Mouse (Mus musculus): ENCODE results near the gene Ppp1r18. TPM values are rescaled to one million over a fixed set of nuclear protein-coding genes. Genes with fewer than 3 reads are reported as not detected.

The Ppp1r18 gene
- polyA plus RNA-seq, 1 experiment = 17.8 TPM

- WGBS = 92% methylated on average over 3 of the region's 3 CpGs
- Histone ChIP-seq H3K4me3 (ENCODE audit: insufficient read depth, low read depth, low read length) (no peak overlapping the region), H3K27ac (ENCODE audit: insufficient read depth, low read depth, low read length) (no peak overlapping the region), H3K27me3 (replicated peaks; ENCODE audit: control insufficient read depth, insufficient read depth, low read length) (no peaks in the 10 kb centered on the region), H3K4me1 (ENCODE audit: control insufficient read depth, insufficient read depth, low read length) (0 out of 2 replicates have a peak, but pooled peaks cover 5% of the 10 kb centered on the region), H3K36me3 (ENCODE audit: control insufficient read depth, insufficient read depth, low read length) (no peaks in the 10 kb centered on the region)
- DNase-seq = no peak
- TF ChIP-seq POLR2A (IDR thresholded peaks at IDR 0.05; ENCODE audit: low read depth, low read length) = no peak
- peak; percentile 31; the same call in 1 of the 2 replicates for TF ChIP-seq CTCF (conservative IDR thresholded peaks at IDR 0.05; ENCODE audit: insufficient read depth, insufficient read length, low read depth, low read length)
These were observed 21.9 kb upstream of the Ppp1r18 start for GRCm38 (mm10) chr17:35843514-35843913.

GRCm38 (mm10) chr17:35848112-35848511 lies 17.3 kb upstream of the Ppp1r18 start:
- Histone ChIP-seq H3K4me1 (ENCODE audit: control insufficient read depth, insufficient read depth, low read length) (no peaks in the 10 kb centered on the region), H3K27ac (ENCODE audit: insufficient read depth, low read depth, low read length) (no peak overlapping the region), H3K4me3 (ENCODE audit: insufficient read depth, low read depth, low read length) (no peak overlapping the region), H3K36me3 (ENCODE audit: control insufficient read depth, insufficient read depth, low read length) (no peaks in the 10 kb centered on the region), H3K27me3 (replicated peaks; ENCODE audit: control insufficient read depth, insufficient read depth, low read length) (no peaks in the 10 kb centered on the region)
- TF ChIP-seq CTCF (conservative IDR thresholded peaks at IDR 0.05; ENCODE audit: insufficient read depth, insufficient read length, low read depth, low read length) (no peak; the same call in 1 of the 2 replicates), POLR2A (IDR thresholded peaks at IDR 0.05; ENCODE audit: low read depth, low read length) (no peak)
- 56% methylated on average over 1 of the region's 1 CpGs for WGBS
- peak; percentile 41 for DNase-seq

- no peaks in the 10 kb centered on the region for H3K27me3 ChIP-seq (replicated peaks; ENCODE audit: control insufficient read depth, insufficient read depth, low read length)
- no peaks in the 10 kb centered on the region for H3K36me3 ChIP-seq (ENCODE audit: control insufficient read depth, insufficient read depth, low read length)
- no peak overlapping the region for H3K27ac ChIP-seq (ENCODE audit: insufficient read depth, low read depth, low read length)
- DNase-seq = no peak
- WGBS = 94% methylated on average over 3 of the region's 3 CpGs
- no peaks in the 10 kb centered on the region for H3K4me1 ChIP-seq (ENCODE audit: control insufficient read depth, insufficient read depth, low read length)
- no peak for TF ChIP-seq POLR2A (IDR thresholded peaks at IDR 0.05; ENCODE audit: low read depth, low read length)
- no peak for TF ChIP-seq CTCF (conservative IDR thresholded peaks at IDR 0.05; ENCODE audit: insufficient read depth, insufficient read length, low read depth, low read length)
- H3K4me3 ChIP-seq (ENCODE audit: insufficient read depth, low read depth, low read length) = no peak overlapping the region
These were observed 14.4 kb upstream of the Ppp1r18 start for GRCm38 (mm10) chr17:35850974-35851373.

GRCm38 (mm10) chr17:35859371-35859770 lies 6.0 kb upstream of the Ppp1r18 start:
- 98% methylated on average over 1 of the region's 1 CpGs for WGBS
- Histone ChIP-seq H3K36me3 (ENCODE audit: control insufficient read depth, insufficient read depth, low read length) (no peaks in the 10 kb centered on the region), H3K27me3 (replicated peaks; ENCODE audit: control insufficient read depth, insufficient read depth, low read length) (no peaks in the 10 kb centered on the region), H3K4me1 (ENCODE audit: control insufficient read depth, insufficient read depth, low read length) (no peaks in the 10 kb centered on the region), H3K27ac (ENCODE audit: insufficient read depth, low read depth, low read length) (no peak overlapping the region), H3K4me3 (ENCODE audit: insufficient read depth, low read depth, low read length) (no peak overlapping the region)
- no peak for DNase-seq
- no peak for TF ChIP-seq CTCF (conservative IDR thresholded peaks at IDR 0.05; ENCODE audit: insufficient read depth, insufficient read length, low read depth, low read length)
- no peak for TF ChIP-seq POLR2A (IDR thresholded peaks at IDR 0.05; ENCODE audit: low read depth, low read length)

GRCm38 (mm10) chr17:35859835-35860234 lies 5.6 kb upstream of the Ppp1r18 start:
- Histone ChIP-seq H3K27ac (ENCODE audit: insufficient read depth, low read depth, low read length) (no peak overlapping the region), H3K36me3 (ENCODE audit: control insufficient read depth, insufficient read depth, low read length) (no peaks in the 10 kb centered on the region), H3K27me3 (replicated peaks; ENCODE audit: control insufficient read depth, insufficient read depth, low read length) (no peaks in the 10 kb centered on the region), H3K4me3 (ENCODE audit: insufficient read depth, low read depth, low read length) (no peak overlapping the region), H3K4me1 (ENCODE audit: control insufficient read depth, insufficient read depth, low read length) (no peaks in the 10 kb centered on the region; the same call in 1 of the 2 replicates)
- 62% methylated on average over 2 of the region's 2 CpGs for WGBS
- DNase-seq = no peak
- no peak for TF ChIP-seq POLR2A (IDR thresholded peaks at IDR 0.05; ENCODE audit: low read depth, low read length)
- no peak for TF ChIP-seq CTCF (conservative IDR thresholded peaks at IDR 0.05; ENCODE audit: insufficient read depth, insufficient read length, low read depth, low read length)

GRCm38 (mm10) chr17:35860831-35861197 lies 4.6 kb upstream of the Ppp1r18 start:
- 7% methylated on average over 12 of the region's 12 CpGs for WGBS
- peak overlapping the region; percentile 66 for H3K4me3 ChIP-seq (ENCODE audit: insufficient read depth, low read depth, low read length)
- H3K36me3 ChIP-seq (ENCODE audit: control insufficient read depth, insufficient read depth, low read length) = no peaks in the 10 kb centered on the region
- no peak for TF ChIP-seq CTCF (conservative IDR thresholded peaks at IDR 0.05; ENCODE audit: insufficient read depth, insufficient read length, low read depth, low read length)
- no peak overlapping the region for H3K27ac ChIP-seq (ENCODE audit: insufficient read depth, low read depth, low read length)
- H3K27me3 ChIP-seq (replicated peaks; ENCODE audit: control insufficient read depth, insufficient read depth, low read length) = no peaks in the 10 kb centered on the region
- H3K4me1 ChIP-seq (ENCODE audit: control insufficient read depth, insufficient read depth, low read length) = no peaks in the 10 kb centered on the region; the same call in 1 of the 2 replicates
- no peak for DNase-seq

- no peaks in the 10 kb centered on the region for H3K27me3 ChIP-seq (replicated peaks; ENCODE audit: control insufficient read depth, insufficient read depth, low read length)
- TF ChIP-seq POLR2A (IDR thresholded peaks at IDR 0.05; ENCODE audit: low read depth, low read length) = no peak
- TF ChIP-seq CTCF (conservative IDR thresholded peaks at IDR 0.05; ENCODE audit: insufficient read depth, insufficient read length, low read depth, low read length) = peak; percentile 51
- WGBS = under 1% methylated on average over 47 of the region's 47 CpGs
- H3K27ac ChIP-seq (ENCODE audit: insufficient read depth, low read depth, low read length) = peak within 1 kb of the TSS; percentile 33; the same call in 1 of the 2 replicates
- DNase-seq = peak; percentile 93
- no peaks in the 10 kb centered on the region; the same call in 1 of the 2 replicates for H3K4me1 ChIP-seq (ENCODE audit: control insufficient read depth, insufficient read depth, low read length)
- H3K4me3 ChIP-seq (ENCODE audit: insufficient read depth, low read depth, low read length) = peak within 1 kb of the TSS; percentile 66
- no peaks in the 10 kb centered on the region for H3K36me3 ChIP-seq (ENCODE audit: control insufficient read depth, insufficient read depth, low read length)
These were observed 4.1 kb upstream of the Ppp1r18 start, which contains the start of gene Nrm for GRCm38 (mm10) chr17:35861198-35861857. Nrm (plus strand) TSS chr17:35861318.
